Mouse (Mus musculus) left cerebral cortex, adult 11 months (tissue): ENCODE measurements at regions not wholly inside any gene's neighbourhood (a gene's known extent, or its start where the extent isn't known, plus 50 kb on each side); places are given as distances from the start of the nearest gene placed in this dataset.

Experiments used
- DNase-seq: peaks from one replicate; pipeline ENCODE4 v3.0.0; 2022; ENCODE audit warnings: low spot score

GRCm38 (mm10) chr3:52539813-52540378, 271.8 kb downstream of the Foxo1 start:
- DNase-seq = no peak

- DNase-seq = no peak
Observed at GRCm38 (mm10) chr3:52538306-52538705, 270.2 kb downstream of the Foxo1 start.

- no peak for DNase-seq
Observed at GRCm38 (mm10) chr3:52537362-52537911, 269.3 kb downstream of the Foxo1 start.

- DNase-seq = no peak
Observed at GRCm38 (mm10) chr3:52535411-52536021, 267.4 kb downstream of the Foxo1 start.

GRCm38 (mm10) chr3:52534118-52534517, 266.0 kb downstream of the Foxo1 start:
- DNase-seq = no peak

GRCm38 (mm10) chr3:52531686-52532351, 263.7 kb downstream of the Foxo1 start:
- no peak for DNase-seq

- no peak for DNase-seq
Observed at GRCm38 (mm10) chr3:52530406-52530970, 262.4 kb downstream of the Foxo1 start.

GRCm38 (mm10) chr3:52529136-52529535, 261.0 kb downstream of the Foxo1 start:
- no peak for DNase-seq

- no peak for DNase-seq
Observed at GRCm38 (mm10) chr3:52528521-52528920, 260.4 kb downstream of the Foxo1 start.

- DNase-seq = no peak
Observed at GRCm38 (mm10) chr3:52527781-52528180, 259.6 kb downstream of the Foxo1 start.

GRCm38 (mm10) chr3:52527010-52527754, 259.0 kb downstream of the Foxo1 start:
- DNase-seq = no peak

- no peak for DNase-seq
Observed at GRCm38 (mm10) chr3:52522886-52523285, 254.8 kb downstream of the Foxo1 start.

- DNase-seq = no peak
Observed at GRCm38 (mm10) chr3:52520609-52520947, 252.4 kb downstream of the Foxo1 start.

GRCm38 (mm10) chr3:52519910-52520608, 251.9 kb downstream of the Foxo1 start:
- no peak for DNase-seq

- no peak for DNase-seq
Observed at GRCm38 (mm10) chr3:52517808-52518207, 249.7 kb downstream of the Foxo1 start.

- no peak for DNase-seq
Observed at GRCm38 (mm10) chr3:52516691-52517090, 248.6 kb downstream of the Foxo1 start.

GRCm38 (mm10) chr3:52512761-52513160, 244.6 kb downstream of the Foxo1 start:
- no peak for DNase-seq

GRCm38 (mm10) chr3:52511549-52511948, 243.4 kb downstream of the Foxo1 start:
- no peak for DNase-seq

GRCm38 (mm10) chr3:52510831-52511230, 242.7 kb downstream of the Foxo1 start:
- no peak for DNase-seq

- DNase-seq = peak; percentile 58
Observed at GRCm38 (mm10) chr3:52510088-52510765, 242.1 kb downstream of the Foxo1 start.

GRCm38 (mm10) chr3:52503925-52504324, 235.8 kb downstream of the Foxo1 start:
- DNase-seq = peak; percentile 48
